Mouse (Mus musculus) spleen, adult 12 weeks (tissue): ENCODE data around the gene Parp2.
A peak's percentile ranks its signal among the peaks of the same experiment; 100 is the strongest.
"Not testable (repeated sequence)": the region's sequence is repeated elsewhere in the genome, so short reads cannot be mapped to it uniquely, and the experiment has no call there.

Source experiments
- DNase-seq: peaks from one replicate; pipeline ENCODE4 v3.0.0; 2022; ENCODE audit warnings: low spot score

Gene Parp2

GRCm38 (mm10) chr14:50807487-50808072, at the start of gene Parp2, which contains the start of gene Ccnb1ip1:
Parp2 (plus strand) TSS chr14:50807841.
Ccnb1ip1 (minus strand) TSS chr14:50807732.
- peak; percentile 79 for DNase-seq

DNA sequence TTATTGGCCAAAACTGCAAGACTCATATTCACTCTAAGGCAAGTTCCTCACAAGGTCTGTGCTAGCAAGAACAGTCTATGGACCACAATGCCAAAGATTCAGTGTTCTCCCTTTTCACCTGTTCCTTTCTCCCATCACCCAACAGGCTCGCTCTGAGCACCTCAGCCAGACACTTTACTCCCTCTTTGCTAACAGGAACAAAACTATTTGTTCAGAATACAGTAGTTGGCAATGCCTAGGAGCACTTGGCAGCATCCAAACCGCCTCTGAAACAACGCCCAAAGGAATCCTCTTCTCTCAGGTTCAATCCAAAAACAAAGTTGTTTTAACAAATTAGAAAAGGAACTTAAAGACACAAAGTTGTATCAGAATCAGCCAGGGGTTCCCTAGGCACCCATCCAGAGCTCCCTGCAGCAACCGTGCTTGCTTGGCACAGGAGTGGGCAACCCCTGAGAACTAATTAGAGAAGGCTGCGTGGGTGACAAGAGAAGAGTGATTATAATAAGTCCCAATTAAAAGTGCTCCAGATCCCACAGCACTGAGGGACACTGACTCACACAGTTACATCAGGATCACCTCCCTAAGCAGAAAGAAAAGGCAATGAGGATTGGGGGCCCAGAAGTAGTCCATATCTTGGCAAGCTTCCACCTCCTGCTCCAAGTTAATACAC, 49.1 kb upstream of the Parp2 start:
- DNase-seq, result no peak

- DNase-seq, result no peak
Observed at GRCm38 (mm10) chr14:50765736-50766135, 41.9 kb upstream of the Parp2 start.

DNA sequence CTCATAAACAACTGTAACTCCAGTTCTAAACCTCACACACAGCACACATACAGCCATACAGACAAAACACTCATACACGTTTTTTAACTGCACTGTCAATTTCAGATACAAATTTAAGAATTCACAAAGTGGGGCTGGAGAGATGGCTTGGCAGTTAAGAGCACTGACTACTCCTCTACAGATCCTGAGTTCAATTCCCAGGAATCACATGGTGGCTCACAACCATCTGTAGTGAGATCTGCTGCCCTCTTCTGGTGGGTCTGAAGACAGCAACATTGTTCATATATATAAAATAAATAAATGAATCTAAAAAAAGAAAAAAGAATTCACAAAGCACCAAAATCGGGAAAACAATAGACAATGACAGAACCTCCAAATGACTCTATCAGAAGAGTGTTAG, 36.3 kb upstream of the Parp2 start:
- DNase-seq, result no peak

DNA sequence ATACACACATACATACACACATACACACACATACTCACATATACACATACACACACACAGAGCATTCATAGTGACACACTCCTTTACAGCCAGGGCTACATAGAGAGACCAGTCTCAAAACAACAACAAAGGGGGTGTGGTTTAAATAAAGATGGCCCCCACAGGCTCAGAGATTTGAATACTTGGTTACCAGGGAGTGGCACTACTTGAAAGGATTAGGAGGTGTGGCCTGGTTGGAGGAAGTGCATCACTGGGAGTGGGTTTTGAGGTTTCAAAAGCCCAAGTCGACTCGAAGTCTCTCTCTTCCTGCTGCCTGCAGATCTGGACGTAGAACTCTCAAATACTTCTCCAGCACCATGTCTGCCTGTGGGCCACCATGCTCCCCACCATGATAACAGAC, 25.5 kb upstream of the Parp2 start:
- no peak for DNase-seq

- DNase-seq, result no peak
Observed at GRCm38 (mm10) chr14:50784391-50785250, 23.0 kb upstream of the Parp2 start.

- peak; percentile 89 for DNase-seq
Observed at GRCm38 (mm10) chr14:50785251-50785637, 22.4 kb upstream of the Parp2 start, which contains the start of gene Ttc5. Ttc5 (minus strand) TSS chr14:50785519.

- no peak for DNase-seq
Observed at GRCm38 (mm10) chr14:50788157-50788556, 19.5 kb upstream of the Parp2 start.

DNA sequence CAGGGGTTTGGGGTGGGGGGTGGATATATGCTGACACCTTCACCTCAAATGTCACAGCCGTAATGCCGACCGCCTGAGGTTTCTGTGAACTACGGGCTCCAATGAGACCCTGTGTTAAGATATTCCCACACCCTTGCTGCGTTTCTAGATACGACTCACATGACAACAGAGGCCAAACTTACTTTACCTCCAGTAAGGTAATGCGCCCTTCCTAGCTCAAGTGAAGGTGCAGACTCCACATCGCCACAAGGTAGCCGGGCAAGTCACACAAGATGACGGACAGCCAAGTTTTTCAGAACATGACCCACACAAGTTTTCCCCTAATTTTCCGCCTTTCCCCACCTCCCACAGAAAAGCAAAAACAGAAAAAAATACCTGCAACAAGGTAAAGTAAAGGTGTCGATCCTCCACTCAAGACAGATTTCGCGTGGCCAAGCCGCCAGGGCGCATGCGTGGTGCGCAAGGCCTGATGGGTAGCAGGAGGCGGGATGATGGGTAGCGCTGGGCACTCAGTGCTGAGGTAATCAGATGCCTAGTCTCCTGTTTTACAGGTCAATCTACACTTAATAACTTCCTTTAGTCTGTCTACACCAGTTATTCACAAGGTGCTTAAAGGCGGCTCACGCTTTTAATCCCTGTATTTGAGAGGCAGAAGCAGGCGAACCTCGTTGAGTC, 12.2 kb upstream of the Parp2 start:
- no peak for DNase-seq

- no peak for DNase-seq
Observed at GRCm38 (mm10) chr14:50795965-50796364, 11.7 kb upstream of the Parp2 start.

GRCm38 (mm10) chr14:50796464-50796863, 11.2 kb upstream of the Parp2 start:
- DNase-seq, result no peak

- DNase-seq, result no peak
Observed at GRCm38 (mm10) chr14:50798512-50798911, 9.1 kb upstream of the Parp2 start.

GRCm38 (mm10) chr14:50799502-50800259, 8.0 kb upstream of the Parp2 start:
- no peak for DNase-seq

DNA sequence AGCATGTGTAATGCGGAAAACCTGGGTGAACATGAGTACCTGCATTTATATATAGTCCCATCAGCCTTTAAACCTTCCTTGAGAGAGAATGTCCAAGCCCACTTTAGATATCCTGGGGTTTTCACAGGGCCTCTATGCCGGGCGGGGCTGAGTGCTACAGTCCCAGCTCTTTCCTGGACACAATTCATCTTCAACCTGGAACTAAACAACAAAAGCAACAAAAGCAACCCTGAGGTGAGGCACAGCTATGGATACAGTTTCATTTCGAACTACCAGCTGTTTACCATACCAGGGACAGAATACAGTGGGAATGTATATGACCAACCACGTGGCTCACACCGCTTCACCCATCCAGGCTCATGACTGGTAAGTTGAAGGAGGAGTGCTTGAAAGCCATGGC, 5.2 kb upstream of the Parp2 start:
- DNase-seq, result no peak

DNA sequence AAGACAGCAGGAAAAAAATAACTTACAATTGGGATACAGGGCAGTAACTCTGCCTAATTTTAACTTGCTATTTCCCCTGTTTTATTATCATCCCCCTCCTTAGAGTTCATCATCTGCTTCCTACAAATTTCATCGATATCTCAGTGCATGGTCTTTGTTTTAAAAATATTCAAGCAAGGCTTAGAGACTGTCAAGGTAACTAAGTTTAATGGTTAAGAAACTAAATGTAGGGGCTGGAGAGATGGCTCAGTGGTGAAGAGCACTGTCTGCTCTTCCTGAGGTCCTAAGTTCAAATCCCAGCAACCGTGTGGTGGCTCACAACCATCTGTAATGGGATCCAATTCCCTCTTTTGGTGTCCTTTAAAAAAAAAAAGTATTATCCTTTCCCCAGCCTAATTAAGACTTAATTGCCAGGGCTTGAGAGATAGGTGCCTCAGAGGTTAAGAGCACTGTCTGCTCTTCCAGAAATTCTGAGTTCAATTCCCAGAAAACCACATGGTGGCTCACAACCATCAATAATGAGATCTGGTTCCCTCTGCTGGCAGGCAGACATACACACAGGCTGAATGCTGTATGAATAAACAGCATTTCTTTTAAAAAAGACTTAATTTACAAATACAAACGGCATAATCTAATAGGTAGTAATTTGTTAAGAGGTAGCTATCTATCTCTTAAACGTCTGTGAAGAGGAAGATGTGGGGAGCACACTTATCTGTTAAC, 4.6 kb upstream of the Parp2 start:
- no peak for DNase-seq

- DNase-seq, result no peak
Observed at GRCm38 (mm10) chr14:50804683-50805082, 3.0 kb upstream of the Parp2 start.

- DNase-seq, result not testable (repeated sequence)
Observed at GRCm38 (mm10) chr14:50806469-50806868, 1.2 kb upstream of the Parp2 start.

DNA sequence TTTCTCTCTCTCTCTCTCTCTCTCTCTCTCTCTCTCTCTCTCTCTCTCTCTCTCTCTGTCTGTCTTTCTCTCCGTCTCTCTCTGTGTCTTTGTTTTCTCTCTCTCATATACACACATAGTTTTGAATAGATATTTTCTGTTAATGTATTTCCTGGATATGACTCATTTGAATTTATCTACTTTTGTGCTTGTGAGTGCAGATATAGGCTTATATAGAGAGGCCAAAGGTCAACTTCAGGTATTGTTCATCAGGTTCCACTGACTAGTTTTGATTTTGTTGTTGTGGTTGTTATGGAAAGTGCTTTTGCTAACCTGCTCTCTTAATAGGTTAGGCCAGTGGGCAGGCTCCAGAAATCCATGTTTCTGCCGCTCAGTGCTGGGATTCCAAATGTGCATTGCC, 5.4 kb downstream of the Parp2 start:
- no peak for DNase-seq

DNA sequence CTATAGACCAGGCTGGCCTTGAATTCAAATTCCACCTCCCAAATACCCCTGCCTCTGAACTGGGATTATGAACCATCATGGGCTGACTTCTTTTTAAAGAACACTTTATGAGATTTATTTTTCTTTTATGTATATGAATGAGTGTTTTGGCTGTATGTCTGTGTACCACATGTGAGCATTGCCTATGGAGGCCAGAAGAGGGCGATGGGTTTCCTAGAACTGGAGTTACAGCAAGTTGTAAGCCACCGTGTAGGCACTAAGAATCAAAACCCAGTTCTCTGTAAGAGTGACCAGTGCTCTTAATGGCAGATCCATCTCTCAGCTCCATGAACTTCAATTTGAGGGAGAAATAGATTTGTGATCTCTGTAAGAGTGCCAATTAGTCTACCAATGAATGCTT, 15.6 kb downstream of the Parp2 start:
- no peak for DNase-seq

DNA sequence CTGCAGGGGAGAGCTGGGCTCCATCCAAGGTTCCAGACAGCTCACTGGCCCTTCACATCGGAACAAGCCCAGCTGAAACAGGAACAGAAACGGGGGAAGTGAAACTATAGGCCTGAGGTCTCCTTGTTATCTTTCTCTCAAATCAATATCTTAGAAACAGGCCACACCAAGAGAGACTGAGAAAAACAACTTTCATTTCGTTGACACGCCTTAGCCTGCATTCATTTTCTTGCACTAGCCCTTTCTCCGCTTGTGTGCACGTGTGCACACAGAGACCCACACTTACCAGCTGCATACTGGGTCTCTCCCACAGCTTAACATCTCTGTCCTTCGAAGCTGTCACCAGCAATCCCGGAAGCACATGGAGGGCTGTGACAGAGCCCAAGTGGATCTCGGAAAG, 16.6 kb downstream of the Parp2 start:
- no peak for DNase-seq

DNA sequence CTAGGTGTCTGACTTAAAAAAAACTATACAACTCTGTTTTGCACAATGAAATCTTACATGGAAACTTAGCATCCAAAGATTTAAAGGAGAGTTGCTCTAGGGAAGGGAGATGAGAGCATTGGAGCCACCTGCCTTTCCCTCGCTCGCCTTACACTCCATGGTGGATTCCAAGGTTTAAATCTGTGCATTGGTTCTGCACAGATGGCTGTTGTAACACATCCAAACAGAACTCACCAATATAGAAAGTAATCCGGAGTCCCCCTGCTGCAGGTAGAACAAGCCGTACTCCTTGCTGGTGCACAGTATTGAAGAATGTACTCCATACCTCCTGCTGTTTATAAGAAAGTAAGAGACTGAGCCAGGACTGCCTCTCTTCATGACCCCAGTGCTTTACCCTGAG, 18.9 kb downstream of the Parp2 start:
- no peak for DNase-seq
